Mouse (Mus musculus) MEL (cell line): Measurements from ENCODE around the gene Trappc2l. TPM values are rescaled to one million over a fixed set of nuclear protein-coding genes. Genes with fewer than 3 reads are reported as not detected.

ENCODE experiments used
- DNase-seq: peaks from one replicate; pipeline ENCODE4 v3.0.0; 2011; ENCODE audit warnings: low read depth, low spot score
- H3K27ac ChIP-seq: 2 replicates; pipeline ENCODE4 v1.5.1; 2012; ENCODE audit warnings: low read depth, mild to moderate bottlenecking, control low read depth, low read length, moderate library complexity; ENCODE audit not compliant: control insufficient read depth
- H3K27me3 ChIP-seq, 2 experiments: fragments of 150-350 bp in 1 of 2; sonication (generic) in 1 of 2; 2 replicates each; pipeline ENCODE4 v1.6.1; 2012; ENCODE audit warnings: low read length in 2 of 2, mild to moderate bottlenecking in 2 of 2, improper control_type of control experiment in 1 of 2, moderate library complexity in 1 of 2; ENCODE audit not compliant: insufficient read depth in 2 of 2, control insufficient read depth in 1 of 2
- H3K36me3 ChIP-seq, 2 experiments: 2 replicates each; pipeline ENCODE4 v1.6.1; 2012 to 2014; ENCODE audit warnings: low read length in 2 of 2, improper control_type of control experiment in 1 of 2, inconsistent platforms in 1 of 2, mild to moderate bottlenecking in 1 of 2; ENCODE audit not compliant: insufficient read depth in 2 of 2, control insufficient read depth in 1 of 2
- H3K4me1 ChIP-seq, 2 experiments: fragments of 150-350 bp in 1 of 2; sonication (generic) in 1 of 2; 2 replicates each; pipeline ENCODE4 v1.6.1; 2012; ENCODE audit warnings: low read length in 2 of 2, improper control_type of control experiment in 1 of 2, mild to moderate bottlenecking in 1 of 2; ENCODE audit not compliant: insufficient read depth in 2 of 2, control insufficient read depth in 1 of 2
- H3K4me3 ChIP-seq, 2 experiments: fragments of 150-350 bp in 1 of 2; sonication (generic) in 1 of 2; 2 replicates each; pipeline ENCODE4 v1.5.1; 2012; ENCODE audit warnings: low read depth in 2 of 2, low read length in 2 of 2, mild to moderate bottlenecking in 2 of 2, moderate library complexity in 2 of 2, control low read depth in 1 of 2, improper control_type of control experiment in 1 of 2; ENCODE audit not compliant: control insufficient read depth in 1 of 2, insufficient read depth in 1 of 2
- H3K79me2 ChIP-seq: 2 replicates; pipeline ENCODE4 v1.6.1; 2012; ENCODE audit warnings: mild to moderate bottlenecking, low read length, moderate library complexity; ENCODE audit not compliant: control insufficient read depth, poor library complexity, insufficient read depth
- H3K9ac ChIP-seq: 2 replicates; pipeline ENCODE4 v1.6.1; 2012; ENCODE audit warnings: low read depth, mild to moderate bottlenecking, control low read depth, low read length, moderate library complexity; ENCODE audit not compliant: control insufficient read depth, poor library complexity, severe bottlenecking
- H3K9me3 ChIP-seq: fragments of 150-350 bp; sonication (generic); replicated peaks from 2 replicates; pipeline ENCODE4 v1.6.1; 2012; ENCODE audit warnings: mild to moderate bottlenecking, low read length, improper control_type of control experiment, moderate library complexity; ENCODE audit not compliant: insufficient read depth
- E2F4 ChIP-seq: IDR thresholded peaks from 2 replicates; pipeline ENCODE4 v1.6.1; 2011; ENCODE audit warnings: low read depth, low read length, improper control_type of control experiment, borderline replicate concordance
- EP300 ChIP-seq, 2 experiments: IDR thresholded peaks; 2 replicates each; pipeline ENCODE4 v1.6.1; 2011; ENCODE audit warnings: improper control_type of control experiment in 2 of 2, low read length in 2 of 2, low read depth in 1 of 2, mild to moderate bottlenecking in 1 of 2
- GABPA ChIP-seq: IDR thresholded peaks from 2 replicates; pipeline ENCODE4 v1.6.1; 2012; ENCODE audit warnings: low read depth, mild to moderate bottlenecking, inconsistent platforms, low read length, improper control_type of control experiment, moderate library complexity
- HCFC1 ChIP-seq: IDR thresholded peaks from 2 replicates; pipeline ENCODE4 v1.6.1; 2012; ENCODE audit warnings: low read depth, mild to moderate bottlenecking, inconsistent platforms, low read length, improper control_type of control experiment, moderate library complexity
- KAT2A ChIP-seq: conservative IDR thresholded peaks from 2 replicates; pipeline ENCODE4 v1.6.1; 2012; ENCODE audit warnings: low read depth, low read length, improper control_type of control experiment, inconsistent platforms
- MAFK ChIP-seq: IDR thresholded peaks from 2 replicates; pipeline ENCODE4 v1.6.1; 2011; ENCODE audit warnings: low read depth, mild to moderate bottlenecking, low read length, improper control_type of control experiment, borderline replicate concordance
- MXI1 ChIP-seq: IDR thresholded peaks from 2 replicates; pipeline ENCODE4 v1.6.1; 2011; ENCODE audit warnings: mild to moderate bottlenecking, low read depth, low read length, improper control_type of control experiment
- MYC ChIP-seq: IDR thresholded peaks from 2 replicates; pipeline ENCODE4 v1.6.1; 2011; ENCODE audit warnings: low read depth, mild to moderate bottlenecking, low read length, improper control_type of control experiment, moderate library complexity
- NELFE ChIP-seq: IDR thresholded peaks from 2 replicates; pipeline ENCODE4 v1.6.1; 2011; ENCODE audit warnings: low read depth, low read length, improper control_type of control experiment
- NRF1 ChIP-seq: IDR thresholded peaks from 2 replicates; pipeline ENCODE4 v1.6.1; 2014; ENCODE audit warnings: low read depth, mild to moderate bottlenecking, inconsistent platforms, low read length, improper control_type of control experiment, moderate library complexity; ENCODE audit not compliant: poor library complexity, insufficient read depth, severe bottlenecking
- POLR2A ChIP-seq, 2 experiments: IDR thresholded peaks; 2 replicates each; pipeline ENCODE4 v1.6.1; 2011 to 2012; ENCODE audit warnings: low read length in 2 of 2, mild to moderate bottlenecking in 2 of 2, control low read depth in 1 of 2, improper control_type of control experiment in 1 of 2, low read depth in 1 of 2, moderate library complexity in 1 of 2; ENCODE audit not compliant: control insufficient read depth in 1 of 2, insufficient read depth in 1 of 2, poor library complexity in 1 of 2
- SIN3A ChIP-seq: IDR thresholded peaks from 2 replicates; pipeline ENCODE4 v1.6.1; 2012; ENCODE audit warnings: low read length, improper control_type of control experiment, inconsistent platforms
- TBP ChIP-seq: IDR thresholded peaks from 2 replicates; pipeline ENCODE4 v1.8.0; 2011; ENCODE audit warnings: low read depth, low read length, improper control_type of control experiment
- USF1 ChIP-seq: IDR thresholded peaks from 2 replicates; pipeline ENCODE4 v1.6.1; 2014; ENCODE audit warnings: low read depth, mild to moderate bottlenecking, inconsistent platforms, low read length, improper control_type of control experiment, moderate library complexity
- ZMIZ1 ChIP-seq: IDR thresholded peaks from 2 replicates; pipeline ENCODE4 v1.6.1; 2012; ENCODE audit warnings: low read depth, mild to moderate bottlenecking, inconsistent platforms, low read length, improper control_type of control experiment, moderate library complexity
- ZNF384 ChIP-seq: IDR thresholded peaks from 2 replicates; pipeline ENCODE4 v1.6.1; 2012; ENCODE audit warnings: low read depth, mild to moderate bottlenecking, inconsistent platforms, low read length, improper control_type of control experiment
- polyA plus RNA-seq, 2 experiments: library from polyadenylated mRNA; stranded (reverse) in 1 of 2; unstranded in 1 of 2; fragments of >175 nt in 1 of 2; fragments of >200 nt in 1 of 2; gene quantifications; 2 replicates each; pipeline versions ENCODE4 v1.2.1 to v1.2.4; 2012; ENCODE audit warnings: low replicate concordance in 2 of 2, low read depth in 1 of 2; ENCODE audit not compliant: insufficient read length in 2 of 2, insufficient read depth in 1 of 2, missing spikeins in 1 of 2
- total RNA-seq: library from RNA; depleted of rRNA; stranded (reverse); fragments of 300-350 nt; gene quantifications from 2 replicates; pipeline ENCODE4 v1.2.3, GENCODE M21; 2012

Gene Trappc2l
- total and polyA plus RNA-seq, 3 experiments, result 15.1 to 21.7 TPM; not detected in 1

GRCm38 (mm10) chr8:122575735-122576647 lies 35.4 kb upstream of the Trappc2l start:
- Histone ChIP-seq H3K27me3 (no peaks in the 10 kb centered on the region), H3K4me1 (peaks cover 4 to 10% of the 10 kb centered on the region in 2 experiments; a peak in 3 of 4 replicates), H3K9ac (peak overlapping the region; percentile 92), H3K9me3 (no peaks in the 10 kb centered on the region), H3K4me3 (peak overlapping the region; percentile 80 to 89), H3K36me3 (peaks cover 0 to 10% of the 10 kb centered on the region in 2 experiments; a peak in 2 of 4 replicates), H3K27ac (peak overlapping the region; percentile 64), H3K79me2 (peaks cover 13% of the 10 kb centered on the region)
- DNase-seq, result peak; percentile 43
- no peak for TF ChIP-seq ZNF384
- peak; percentile 62; the same call in 1 of the 2 replicates for TF ChIP-seq SIN3A
- TF ChIP-seq POLR2A (IDR thresholded peaks at IDR 0.05; ENCODE audit: control insufficient read depth in 1 of 2, insufficient read depth in 1 of 2, low read depth in 1 of 2, low read length in 2 of 2, poor library complexity in 1 of 2), result peak in 1 of 2 experiments; percentile 33; a peak in 1 of 4 replicates

GRCm38 (mm10) chr8:122576648-122577022 lies 34.8 kb upstream of the Trappc2l start, which contains the start of gene Aprt:
Gene Aprt (minus strand): TSS chr8:122576909.
- peaks cover 4 to 10% of the 10 kb centered on the region in 2 experiments; a peak in 3 of 4 replicates for H3K4me1 ChIP-seq
- H3K36me3 ChIP-seq, result peaks cover 0 to 10% of the 10 kb centered on the region in 2 experiments; a peak in 2 of 4 replicates
- no peak for TF ChIP-seq E2F4
- no peak for TF ChIP-seq GABPA
- TF ChIP-seq MXI1, result peak; percentile 73; the same call in 1 of the 2 replicates
- 0 out of 2 replicates have a peak, but pooled peaks have one; percentile 47 for TF ChIP-seq SIN3A
- no peak for TF ChIP-seq USF1
- TF ChIP-seq KAT2A, result no peak
- TF ChIP-seq EP300 (IDR thresholded peaks at IDR 0.05; ENCODE audit: low read depth in 1 of 2, low read length in 2 of 2), result no peak
- TF ChIP-seq NELFE, result peak; percentile 66
- peak; percentile 60 for TF ChIP-seq NRF1
- TF ChIP-seq TBP, result 0 out of 2 replicates have a peak, but pooled peaks have one; percentile 12
- TF ChIP-seq MYC, result 0 out of 2 replicates have a peak, but pooled peaks have one; percentile 68
- TF ChIP-seq HCFC1, result no peak
- 0 out of 2 replicates have a peak, but pooled peaks have one; percentile 44 for TF ChIP-seq ZMIZ1
- no peak for TF ChIP-seq MAFK
- peak; percentile 42 to 82; a peak in 3 of 4 replicates for TF ChIP-seq POLR2A (IDR thresholded peaks at IDR 0.05; ENCODE audit: control insufficient read depth in 1 of 2, insufficient read depth in 1 of 2, low read depth in 1 of 2, low read length in 2 of 2, poor library complexity in 1 of 2)
- peak within 1 kb of the TSS; percentile 92 for H3K9ac ChIP-seq
- no peaks in the 10 kb centered on the region for H3K9me3 ChIP-seq
- H3K79me2 ChIP-seq, result peaks cover 13% of the 10 kb centered on the region
- H3K4me3 ChIP-seq, result peak within 1 kb of the TSS; percentile 80 to 89
- H3K27ac ChIP-seq, result peak within 1 kb of the TSS; percentile 64
- DNase-seq, result peak; percentile 89
- H3K27me3 ChIP-seq, result no peaks in the 10 kb centered on the region
